Mouse (Mus musculus) cortical plate, adult 2 months (tissue): ENCODE results near the gene Bach2.

Source experiments
- CTCF ChIP-seq: fragments of 200-500 bp; IDR thresholded peaks from 2 replicates; pipeline ENCODE4 v1.5.1; 2011; ENCODE audit warnings: mild to moderate bottlenecking, control low read depth, low read length; ENCODE audit not compliant: insufficient read depth; ENCODE audit errors: extremely low read depth
- POLR2A ChIP-seq: fragments of 200-500 bp; IDR thresholded peaks from 2 replicates; pipeline ENCODE4 v1.6.1; 2011; ENCODE audit warnings: mild to moderate bottlenecking, low read length, control low read depth; ENCODE audit not compliant: insufficient read depth; ENCODE audit errors: extremely low read depth

DNA sequence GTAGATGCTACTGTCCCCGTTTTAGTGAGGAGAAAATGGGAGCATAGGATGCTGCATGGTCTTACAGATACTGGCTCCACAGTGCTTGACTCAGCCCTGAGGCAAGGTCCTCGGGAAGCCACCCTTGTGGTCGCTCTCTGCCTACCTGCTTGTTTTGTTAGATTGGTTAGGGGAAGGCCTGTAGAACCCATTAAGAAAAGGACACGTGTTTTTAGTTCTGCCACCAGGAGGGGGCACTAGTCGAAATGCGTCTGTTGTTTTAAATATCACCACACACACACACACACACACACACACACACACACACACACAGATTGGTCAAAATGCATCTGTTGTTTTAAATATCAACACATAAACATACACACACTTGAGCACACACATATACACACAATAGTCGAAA, 103.7 kb downstream of the Bach2 start:
- no peak for TF ChIP-seq POLR2A
- no peak for TF ChIP-seq CTCF
